Mouse (Mus musculus): ENCODE data around the gene H2al1g. TPM values are rescaled to one million over a fixed set of nuclear protein-coding genes. Genes with fewer than 3 reads are reported as not detected.
"Not testable (repeated sequence)": the region's sequence is repeated elsewhere in the genome, so short reads cannot be mapped to it uniquely, and the experiment has no call there.

The H2al1g gene
- total RNA-seq (2017), result not detected in 3 replicates

DNA sequence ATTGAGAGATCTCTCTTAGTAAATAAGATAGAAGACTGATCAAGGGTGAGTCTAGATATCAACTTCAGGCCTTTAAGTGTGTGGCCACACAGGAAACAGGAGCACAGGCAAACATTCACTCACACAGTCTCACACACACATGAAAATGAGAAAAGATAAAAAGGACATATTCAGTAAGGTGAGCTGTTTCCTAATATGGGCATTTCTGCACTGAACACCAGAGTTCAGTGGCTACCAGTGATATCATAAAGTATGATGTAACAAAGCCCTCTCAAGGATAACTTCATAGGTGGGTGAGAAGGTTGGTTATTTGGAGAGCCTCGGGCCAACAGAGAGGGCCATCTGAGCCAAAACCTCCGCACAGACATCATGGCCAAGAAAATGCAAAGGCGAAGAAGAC is at the start of gene H2al1g:
TSS of gene H2al1g (plus strand) at position 301 of the 400 bp plus-strand sequence.
- ATAC-seq (replicated peaks; ENCODE audit: insufficient number of reproducible peaks, low FRiP score, low TSS enrichment, poor library complexity, severe bottlenecking), result not testable (repeated sequence)

DNA sequence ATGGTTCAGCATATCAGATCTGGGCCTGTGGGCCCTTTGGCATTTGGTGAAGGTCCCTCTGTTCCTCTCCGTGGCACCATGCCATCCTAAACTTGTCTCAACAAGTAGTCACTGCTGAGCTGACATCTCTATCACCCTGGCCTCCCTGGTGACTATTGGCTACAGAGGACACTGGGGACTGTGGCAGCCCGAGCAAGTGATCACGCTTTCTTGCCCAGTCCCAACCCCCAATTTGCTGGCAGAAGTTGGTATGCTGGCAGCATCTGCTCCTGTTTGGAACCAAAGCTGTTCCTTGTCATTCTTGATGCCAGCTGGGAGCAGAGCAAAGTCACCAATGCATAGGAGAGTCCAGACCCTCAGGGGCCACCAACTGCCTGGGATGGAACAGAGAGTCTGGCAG is 49.0 kb upstream of the H2al1g start:
- ATAC-seq (replicated peaks; ENCODE audit: insufficient number of reproducible peaks, low FRiP score, low TSS enrichment, poor library complexity, severe bottlenecking), result no peak

DNA sequence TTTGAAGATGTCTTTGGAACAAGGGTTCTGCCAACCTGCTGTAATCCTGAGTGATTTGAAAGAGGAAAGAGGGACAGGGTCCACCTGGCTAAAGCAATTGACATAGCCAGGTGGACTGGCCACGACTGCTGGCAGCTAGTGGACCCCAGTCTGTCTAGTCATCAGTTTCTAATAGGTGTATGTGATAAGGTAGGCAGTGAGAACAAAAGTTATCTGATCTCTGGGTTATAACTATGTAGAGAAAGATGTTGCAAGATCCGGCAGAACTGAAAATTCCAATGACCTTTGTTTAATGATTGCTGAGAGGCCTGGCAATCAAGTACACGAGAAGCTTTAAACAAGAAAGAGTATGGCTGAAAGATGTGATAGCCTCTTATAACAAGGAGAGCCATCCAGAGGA is 44.9 kb upstream of the H2al1g start:
- ATAC-seq (replicated peaks; ENCODE audit: insufficient number of reproducible peaks, low FRiP score, low TSS enrichment, poor library complexity, severe bottlenecking), result no peak

DNA sequence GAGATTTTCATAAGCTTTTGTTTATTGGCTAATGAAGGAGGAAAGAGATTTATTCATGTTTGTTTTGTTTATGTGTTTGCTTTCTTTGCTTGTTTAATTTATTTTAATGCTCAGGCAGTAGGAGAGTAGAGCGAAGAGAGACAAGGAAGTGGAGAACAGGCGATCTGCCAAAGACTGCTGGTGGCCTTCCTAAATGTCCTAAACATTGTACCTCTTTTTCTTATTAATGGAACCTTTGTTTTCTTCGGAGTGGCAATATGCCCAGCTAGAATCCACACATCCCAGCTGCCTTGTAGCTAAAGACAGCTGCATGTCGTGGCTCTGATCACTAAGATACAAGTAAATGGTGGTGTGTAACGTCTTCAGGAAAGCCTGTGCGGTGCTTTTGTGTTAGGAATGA is 41.0 kb upstream of the H2al1g start:
- no peak for ATAC-seq (replicated peaks; ENCODE audit: insufficient number of reproducible peaks, low FRiP score, low TSS enrichment, poor library complexity, severe bottlenecking)

DNA sequence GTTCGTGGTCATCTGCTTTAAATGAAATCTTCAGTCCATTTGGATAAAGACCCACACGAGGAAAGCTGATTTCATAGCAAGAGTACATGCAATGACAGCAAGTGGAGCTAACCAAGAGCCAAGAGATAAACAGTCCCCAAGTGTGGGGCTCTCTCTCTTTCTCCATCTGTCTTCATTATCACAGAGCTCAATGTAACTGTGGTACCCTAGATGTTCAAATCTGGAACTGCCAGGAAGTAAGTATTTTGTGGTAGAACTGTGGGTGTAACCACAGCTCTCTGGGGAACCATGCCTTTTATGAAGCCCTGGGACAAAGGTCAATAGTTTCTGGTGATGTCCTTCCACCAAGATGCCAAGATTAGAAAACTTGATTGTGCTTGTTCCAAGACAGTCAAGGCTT is 37.3 kb upstream of the H2al1g start:
- no peak for ATAC-seq (replicated peaks; ENCODE audit: insufficient number of reproducible peaks, low FRiP score, low TSS enrichment, poor library complexity, severe bottlenecking)

DNA sequence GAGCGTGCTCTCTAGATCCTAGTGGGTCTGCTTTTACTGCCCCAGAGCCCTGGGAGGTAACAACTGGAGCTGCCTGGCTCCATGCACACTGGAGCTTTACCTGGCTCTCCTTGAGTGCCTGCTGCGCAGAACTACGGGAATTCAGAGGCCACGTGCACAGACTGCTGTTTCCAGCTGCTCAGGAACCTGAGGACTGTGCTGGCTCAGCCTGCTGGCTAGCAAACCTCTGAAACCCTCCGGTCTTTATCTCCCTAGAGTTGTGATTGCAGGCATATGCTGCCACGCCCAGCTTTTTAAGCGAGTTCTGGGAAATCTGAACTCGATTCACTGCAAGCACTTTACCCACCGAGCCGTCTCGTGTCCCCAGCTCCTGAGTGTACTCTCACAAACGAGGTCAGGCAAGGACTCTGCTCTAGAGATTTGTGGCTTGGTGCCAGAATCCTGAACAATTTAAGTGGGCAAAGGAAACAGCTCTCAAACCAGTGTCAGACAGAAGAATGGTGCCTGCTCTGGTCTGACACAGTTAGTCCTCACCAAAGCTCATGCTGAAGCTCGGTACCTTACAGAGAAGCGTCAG is 29.7 kb upstream of the H2al1g start:
- ATAC-seq (replicated peaks; ENCODE audit: insufficient number of reproducible peaks, low FRiP score, low TSS enrichment, poor library complexity, severe bottlenecking), result no peak

DNA sequence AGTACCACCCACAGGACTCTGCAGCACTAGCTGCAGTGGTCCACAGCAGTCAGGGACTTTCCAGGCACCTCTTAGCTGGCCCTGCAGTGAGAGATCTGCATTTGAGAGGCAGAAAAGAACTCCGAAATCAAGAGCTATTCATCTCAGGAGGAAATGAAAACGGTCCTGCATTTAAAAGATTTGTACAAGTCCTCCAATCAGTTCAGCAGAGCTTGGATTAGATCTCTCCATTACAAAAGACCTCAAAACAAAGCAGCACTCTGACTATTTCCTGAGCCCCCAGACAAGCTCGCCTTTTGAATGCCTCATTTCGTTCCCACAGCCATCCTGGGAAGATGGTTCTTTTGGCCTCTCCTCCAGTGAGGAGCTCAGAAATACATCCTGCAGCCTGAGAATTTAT is 28.8 kb upstream of the H2al1g start:
- ATAC-seq (replicated peaks; ENCODE audit: insufficient number of reproducible peaks, low FRiP score, low TSS enrichment, poor library complexity, severe bottlenecking), result no peak

DNA sequence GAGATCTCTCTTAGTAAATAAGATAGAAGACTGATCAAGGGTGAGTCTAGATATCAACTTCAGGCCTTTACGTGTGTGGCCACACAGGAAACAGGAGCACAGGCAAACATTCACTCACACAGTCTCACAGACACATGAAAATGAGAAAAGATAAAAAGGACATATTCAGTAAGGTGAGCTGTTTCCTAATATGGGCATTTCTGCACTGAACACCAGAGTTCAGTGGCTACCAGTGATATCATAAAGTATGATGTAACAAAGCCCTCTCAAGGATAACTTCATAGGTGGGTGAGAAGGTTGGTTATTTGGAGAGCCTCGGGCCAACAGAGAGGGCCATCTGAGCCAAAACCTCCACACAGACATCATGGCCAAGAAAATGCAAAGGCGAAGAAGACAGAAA is 19.1 kb upstream of the H2al1g start, which contains the start of gene H2al1a:
TSS of gene H2al1a (plus strand) at position 301 of the 400 bp plus-strand sequence.
- ATAC-seq (replicated peaks; ENCODE audit: insufficient number of reproducible peaks, low FRiP score, low TSS enrichment, poor library complexity, severe bottlenecking), result not testable (repeated sequence)

DNA sequence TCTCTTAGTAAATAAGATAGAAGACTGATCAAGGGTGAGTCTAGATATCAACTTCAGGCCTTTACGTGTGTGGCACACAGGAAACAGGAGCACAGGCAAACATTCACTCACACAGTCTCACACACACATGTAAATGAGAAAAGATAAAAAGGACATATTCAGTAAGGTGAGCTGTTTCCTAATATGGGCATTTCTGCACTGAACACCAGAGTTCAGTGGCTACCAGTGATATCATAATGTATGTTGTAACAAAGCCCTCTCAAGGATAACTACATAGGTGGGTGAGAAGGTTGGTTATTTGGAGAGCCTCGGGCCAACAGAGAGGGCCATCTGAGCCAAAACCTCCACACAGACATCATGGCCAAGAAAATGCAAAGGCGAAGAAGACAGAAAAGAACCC is 15.9 kb upstream of the H2al1g start, which contains the start of gene H2al1b:
TSS of gene H2al1b (plus strand) at position 301 of the 400 bp plus-strand sequence.
- not testable (repeated sequence) for ATAC-seq (replicated peaks; ENCODE audit: insufficient number of reproducible peaks, low FRiP score, low TSS enrichment, poor library complexity, severe bottlenecking)

DNA sequence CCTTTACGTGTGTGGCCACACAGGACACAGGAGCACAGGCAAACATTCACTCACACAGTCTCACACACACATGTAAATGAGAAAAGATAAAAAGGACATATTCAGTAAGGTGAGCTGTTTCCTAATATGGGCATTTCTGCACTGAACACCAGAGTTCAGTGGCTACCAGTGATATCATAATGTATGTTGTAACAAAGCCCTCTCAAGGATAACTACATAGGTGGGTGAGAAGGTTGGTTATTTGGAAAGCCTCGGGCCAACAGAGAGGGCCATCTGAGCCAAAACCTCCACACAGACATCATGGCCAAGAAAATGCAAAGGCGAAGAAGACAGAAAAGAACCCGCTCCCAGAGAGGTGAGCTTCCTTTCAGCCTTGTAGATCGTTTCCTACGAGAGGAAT is 12.7 kb upstream of the H2al1g start, which contains the start of gene H2al1c:
TSS of gene H2al1c (plus strand) at position 301 of the 400 bp plus-strand sequence.
- ATAC-seq (replicated peaks; ENCODE audit: insufficient number of reproducible peaks, low FRiP score, low TSS enrichment, poor library complexity, severe bottlenecking), result not testable (repeated sequence)

DNA sequence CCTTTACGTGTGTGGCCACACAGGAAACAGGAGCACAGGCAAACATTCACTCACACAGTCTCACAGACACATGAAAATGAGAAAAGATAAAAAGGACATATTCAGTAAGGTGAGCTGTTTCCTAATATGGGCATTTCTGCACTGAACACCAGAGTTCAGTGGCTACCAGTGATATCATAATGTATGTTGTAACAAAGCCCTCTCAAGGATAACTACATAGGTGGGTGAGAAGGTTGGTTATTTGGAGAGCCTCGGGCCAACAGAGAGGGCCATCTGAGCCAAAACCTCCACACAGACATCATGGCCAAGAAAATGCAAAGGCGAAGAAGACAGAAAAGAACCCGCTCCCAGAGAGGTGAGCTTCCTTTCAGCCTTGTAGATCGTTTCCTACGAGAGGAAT is 9.5 kb upstream of the H2al1g start, which contains the start of gene H2al1d:
TSS of gene H2al1d (plus strand) at position 301 of the 400 bp plus-strand sequence.
- ATAC-seq (replicated peaks; ENCODE audit: insufficient number of reproducible peaks, low FRiP score, low TSS enrichment, poor library complexity, severe bottlenecking), result not testable (repeated sequence)

DNA sequence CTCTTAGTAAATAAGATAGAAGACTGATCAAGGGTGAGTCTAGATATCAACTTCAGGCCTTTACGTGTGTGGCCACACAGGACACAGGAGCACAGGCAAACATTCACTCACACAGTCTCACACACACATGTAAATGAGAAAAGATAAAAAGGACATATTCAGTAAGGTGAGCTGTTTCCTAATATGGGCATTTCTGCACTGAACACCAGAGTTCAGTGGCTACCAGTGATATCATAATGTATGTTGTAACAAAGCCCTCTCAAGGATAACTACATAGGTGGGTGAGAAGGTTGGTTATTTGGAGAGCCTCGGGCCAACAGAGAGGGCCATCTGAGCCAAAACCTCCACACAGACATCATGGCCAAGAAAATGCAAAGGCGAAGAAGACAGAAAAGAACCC is 6.4 kb upstream of the H2al1g start, which contains the start of gene H2al1e:
TSS of gene H2al1e (plus strand) at position 301 of the 400 bp plus-strand sequence.
- ATAC-seq (replicated peaks; ENCODE audit: insufficient number of reproducible peaks, low FRiP score, low TSS enrichment, poor library complexity, severe bottlenecking), result not testable (repeated sequence)

DNA sequence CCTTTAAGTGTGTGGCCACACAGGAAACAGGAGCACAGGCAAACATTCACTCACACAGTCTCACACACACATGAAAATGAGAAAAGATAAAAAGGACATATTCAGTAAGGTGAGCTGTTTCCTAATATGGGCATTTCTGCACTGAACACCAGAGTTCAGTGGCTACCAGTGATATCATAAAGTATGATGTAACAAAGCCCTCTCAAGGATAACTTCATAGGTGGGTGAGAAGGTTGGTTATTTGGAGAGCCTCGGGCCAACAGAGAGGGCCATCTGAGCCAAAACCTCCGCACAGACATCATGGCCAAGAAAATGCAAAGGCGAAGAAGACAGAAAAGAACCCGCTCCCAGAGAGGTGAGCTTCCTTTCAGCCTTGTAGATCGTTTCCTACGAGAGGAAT is 3.2 kb upstream of the H2al1g start, which contains the start of gene H2al1f:
TSS of gene H2al1f (plus strand) at position 301 of the 400 bp plus-strand sequence.
- ATAC-seq (replicated peaks; ENCODE audit: insufficient number of reproducible peaks, low FRiP score, low TSS enrichment, poor library complexity, severe bottlenecking), result not testable (repeated sequence)

DNA sequence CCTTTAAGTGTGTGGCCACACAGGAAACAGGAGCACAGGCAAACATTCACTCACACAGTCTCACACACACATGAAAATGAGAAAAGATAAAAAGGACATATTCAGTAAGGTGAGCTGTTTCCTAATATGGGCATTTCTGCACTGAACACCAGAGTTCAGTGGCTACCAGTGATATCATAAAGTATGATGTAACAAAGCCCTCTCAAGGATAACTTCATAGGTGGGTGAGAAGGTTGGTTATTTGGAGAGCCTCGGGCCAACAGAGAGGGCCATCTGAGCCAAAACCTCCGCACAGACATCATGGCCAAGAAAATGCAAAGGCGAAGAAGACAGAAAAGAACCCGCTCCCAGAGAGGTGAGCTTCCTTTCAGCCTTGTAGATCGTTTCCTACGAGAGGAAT is 3.1 kb downstream of the H2al1g start, which contains the start of gene H2al1h:
TSS of gene H2al1h (plus strand) at position 301 of the 400 bp plus-strand sequence.
- ATAC-seq (replicated peaks; ENCODE audit: insufficient number of reproducible peaks, low FRiP score, low TSS enrichment, poor library complexity, severe bottlenecking), result not testable (repeated sequence)

DNA sequence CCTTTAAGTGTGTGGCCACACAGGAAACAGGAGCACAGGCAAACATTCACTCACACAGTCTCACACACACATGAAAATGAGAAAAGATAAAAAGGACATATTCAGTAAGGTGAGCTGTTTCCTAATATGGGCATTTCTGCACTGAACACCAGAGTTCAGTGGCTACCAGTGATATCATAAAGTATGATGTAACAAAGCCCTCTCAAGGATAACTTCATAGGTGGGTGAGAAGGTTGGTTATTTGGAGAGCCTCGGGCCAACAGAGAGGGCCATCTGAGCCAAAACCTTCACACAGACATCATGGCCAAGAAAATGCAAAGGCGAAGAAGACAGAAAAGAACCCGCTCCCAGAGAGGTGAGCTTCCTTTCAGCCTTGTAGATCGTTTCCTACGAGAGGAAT is 6.3 kb downstream of the H2al1g start, which contains the start of gene H2al1i:
TSS of gene H2al1i (plus strand) at position 301 of the 400 bp plus-strand sequence.
- ATAC-seq (replicated peaks; ENCODE audit: insufficient number of reproducible peaks, low FRiP score, low TSS enrichment, poor library complexity, severe bottlenecking), result not testable (repeated sequence)

DNA sequence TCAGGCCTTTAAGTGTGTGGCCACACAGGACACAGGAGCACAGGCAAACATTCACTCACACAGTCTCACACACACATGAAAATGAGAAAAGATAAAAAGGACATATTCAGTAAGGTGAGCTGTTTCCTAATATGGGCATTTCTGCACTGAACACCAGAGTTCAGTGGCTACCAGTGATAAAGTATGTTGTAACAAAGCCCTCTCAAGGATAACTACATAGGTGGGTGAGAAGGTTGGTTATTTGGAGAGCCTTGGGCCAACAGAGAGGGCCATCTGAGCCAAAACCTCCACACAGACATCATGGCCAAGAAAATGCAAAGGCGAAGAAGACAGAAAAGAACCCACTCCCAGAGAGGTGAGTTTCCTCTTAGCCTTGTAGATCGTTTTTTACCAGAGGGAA is 9.5 kb downstream of the H2al1g start, which contains the start of gene H2al1j:
TSS of gene H2al1j (plus strand) at position 301 of the 400 bp plus-strand sequence.
- ATAC-seq (replicated peaks; ENCODE audit: insufficient number of reproducible peaks, low FRiP score, low TSS enrichment, poor library complexity, severe bottlenecking), result not testable (repeated sequence)

DNA sequence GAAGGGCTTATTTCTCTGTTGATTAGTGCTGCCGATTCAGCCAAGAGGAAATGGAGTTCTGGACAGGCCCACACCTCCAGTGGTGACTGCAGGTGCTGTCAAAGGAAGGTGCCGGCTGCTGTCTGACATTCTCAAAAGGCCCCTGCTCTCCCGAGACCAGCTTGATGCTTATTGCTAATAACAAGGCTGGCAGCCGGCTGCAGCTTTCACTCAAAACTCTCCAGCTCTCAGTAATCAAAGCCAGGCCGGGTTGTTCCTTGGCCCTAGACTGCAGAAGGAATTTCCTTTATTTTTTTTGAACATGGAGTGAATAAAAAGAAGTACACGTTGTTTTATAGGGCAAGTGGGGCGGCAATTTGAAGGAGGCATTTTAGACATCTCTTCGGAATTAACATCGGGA is 27.7 kb downstream of the H2al1g start:
- ATAC-seq (replicated peaks; ENCODE audit: insufficient number of reproducible peaks, low FRiP score, low TSS enrichment, poor library complexity, severe bottlenecking), result no peak

DNA sequence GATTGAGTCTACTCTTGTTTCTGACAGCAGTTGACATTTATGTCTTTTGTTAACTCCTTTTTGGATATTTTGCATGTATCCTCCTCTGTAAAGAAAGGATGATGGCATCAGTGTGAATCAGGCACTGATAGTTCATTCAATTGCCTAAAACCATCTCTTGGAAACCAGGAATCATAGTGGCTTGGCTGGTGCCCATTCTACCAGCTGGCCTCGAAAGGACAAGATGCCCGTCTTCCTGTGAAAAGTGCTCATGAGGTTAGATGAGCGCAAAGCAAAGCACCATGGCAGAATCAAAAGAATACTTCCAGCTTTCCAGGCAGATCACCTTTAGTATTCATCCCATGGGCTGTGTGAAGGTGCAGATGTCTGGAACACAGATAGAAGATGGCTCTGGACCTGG is 28.7 kb downstream of the H2al1g start:
- ATAC-seq (replicated peaks; ENCODE audit: insufficient number of reproducible peaks, low FRiP score, low TSS enrichment, poor library complexity, severe bottlenecking), result no peak

DNA sequence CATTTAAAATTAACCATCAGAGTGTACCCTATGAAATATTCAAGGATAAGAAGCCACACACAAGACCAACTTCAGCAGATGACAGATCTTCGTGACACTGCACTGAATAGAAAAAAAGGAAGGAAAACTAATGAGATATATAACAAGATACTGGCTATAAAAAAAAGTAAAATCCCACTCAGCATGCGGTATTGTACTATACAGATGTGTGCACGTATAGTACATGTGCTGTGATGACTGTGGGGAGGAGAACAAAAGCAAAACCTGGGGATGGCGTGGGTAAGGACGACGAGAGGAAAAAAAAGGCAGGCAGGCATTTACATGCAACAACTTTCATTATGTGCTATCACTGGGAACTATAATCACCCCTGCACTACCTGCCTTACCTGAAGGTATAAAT is 42.8 kb downstream of the H2al1g start:
- no peak for ATAC-seq (replicated peaks; ENCODE audit: insufficient number of reproducible peaks, low FRiP score, low TSS enrichment, poor library complexity, severe bottlenecking)

DNA sequence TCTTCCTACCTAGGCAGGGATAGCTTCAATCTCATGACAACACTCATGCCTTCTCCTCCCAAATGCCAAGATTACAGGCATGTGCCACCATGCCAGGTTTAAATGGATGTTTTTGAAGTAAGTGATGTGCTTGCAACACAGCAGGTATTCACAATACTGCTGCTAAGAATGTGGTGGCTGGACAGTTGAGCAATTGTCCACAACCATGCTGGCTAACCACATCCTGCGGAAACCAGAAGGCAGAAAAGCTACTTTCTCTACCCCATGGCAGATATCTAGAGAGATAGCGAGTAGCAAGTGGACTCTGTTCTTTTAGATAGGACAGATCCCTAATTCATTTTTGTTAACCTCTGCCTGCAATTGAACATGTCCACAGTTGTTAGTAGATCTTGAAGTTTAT is 43.2 kb downstream of the H2al1g start:
- no peak for ATAC-seq (replicated peaks; ENCODE audit: insufficient number of reproducible peaks, low FRiP score, low TSS enrichment, poor library complexity, severe bottlenecking)
